Mouse (Mus musculus) CD8-positive naive resting alpha-beta T cell, adult 2 months (primary cell): ENCODE data around the gene Uts2.
"Not testable (repeated sequence)": the region's sequence is repeated elsewhere in the genome, so short reads cannot be mapped to it uniquely, and the experiment has no call there.

Experiments used
- DNase-seq, 2 experiments: peaks; one replicate each; pipeline ENCODE4 v3.0.0; 2022; ENCODE audit warnings: low read depth in 2 of 2, low spot score in 2 of 2

The Uts2 gene

DNA sequence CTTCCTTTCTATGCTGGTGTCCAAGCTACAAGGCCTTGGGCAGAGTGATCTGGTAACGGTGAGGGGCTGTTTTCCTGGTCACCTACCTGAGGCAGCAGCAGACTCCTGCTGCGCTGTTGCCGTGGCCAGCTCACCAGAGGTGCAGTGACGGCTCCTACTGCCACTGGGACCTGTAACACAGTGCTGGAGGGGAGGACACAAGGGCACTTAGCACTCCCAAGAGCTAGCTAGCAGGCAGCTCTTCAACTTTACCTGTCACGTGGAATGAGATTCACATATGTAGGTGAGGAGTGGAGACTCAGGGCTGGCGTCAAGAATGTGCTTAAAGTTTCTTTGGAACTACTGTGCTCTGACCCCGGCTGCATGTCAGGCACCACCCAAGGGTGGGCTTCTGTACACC lies 13.4 kb downstream of the Uts2 start:
- no peak for DNase-seq

DNA sequence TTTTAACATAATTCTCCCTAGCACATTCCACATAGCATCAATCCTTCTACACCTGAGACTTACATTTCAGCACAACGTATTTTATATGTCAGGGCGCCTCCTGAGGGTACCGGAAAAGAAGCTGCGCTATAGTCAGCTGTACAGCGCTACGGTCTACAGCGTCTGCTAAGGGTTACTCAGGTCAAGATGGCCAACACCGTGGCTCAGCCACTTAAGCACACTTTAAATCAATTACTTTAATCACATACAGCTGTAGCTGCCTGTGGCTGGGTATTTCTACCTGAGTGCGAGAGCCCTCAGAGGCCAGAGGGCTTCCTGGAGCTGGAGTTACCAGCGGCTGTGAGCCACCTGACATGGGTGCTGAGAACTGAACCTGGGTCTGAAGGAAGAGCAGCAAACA lies 19.0 kb downstream of the Uts2 start:
- DNase-seq: no peak

DNA sequence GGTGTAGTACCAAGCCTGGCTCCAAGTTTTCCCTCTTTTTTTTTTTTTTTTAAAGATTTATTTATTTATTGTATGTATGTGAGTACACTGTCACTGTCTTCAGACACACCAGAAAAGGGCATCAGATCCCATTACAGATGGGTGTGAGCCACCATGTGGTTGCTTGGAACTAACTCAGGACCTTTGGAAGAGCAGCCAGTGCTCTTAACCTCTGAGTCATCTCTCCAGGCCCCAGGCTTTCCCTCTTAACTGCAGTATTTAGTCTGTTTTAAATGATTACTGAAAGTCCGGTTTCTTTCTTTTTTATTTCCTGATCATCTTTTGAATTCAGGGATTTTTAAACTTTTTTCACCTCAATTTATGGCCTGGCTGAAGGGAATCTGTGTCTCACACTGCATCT lies 20.5 kb downstream of the Uts2 start:
- not testable (repeated sequence) for DNase-seq

DNA sequence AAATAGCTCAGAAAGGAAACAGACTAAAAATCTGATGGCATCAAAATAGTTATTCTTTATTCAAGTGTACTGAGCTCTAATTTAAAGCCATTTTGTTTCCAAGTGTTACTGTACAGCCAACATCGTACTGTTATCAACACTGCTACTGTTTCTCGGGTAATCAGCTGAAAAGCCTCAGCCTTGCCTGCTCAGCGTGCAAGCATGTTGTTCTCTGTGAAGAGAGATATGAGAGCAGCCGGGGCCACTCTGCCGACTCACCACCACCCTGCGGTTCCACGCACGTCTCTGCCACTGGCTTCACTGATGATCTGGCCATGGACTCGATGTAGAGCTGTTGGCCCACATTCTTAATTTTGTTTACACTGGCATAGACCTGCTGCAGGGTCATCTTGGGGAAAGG lies 27.3 kb downstream of the Uts2 start:
- no peak for DNase-seq

DNA sequence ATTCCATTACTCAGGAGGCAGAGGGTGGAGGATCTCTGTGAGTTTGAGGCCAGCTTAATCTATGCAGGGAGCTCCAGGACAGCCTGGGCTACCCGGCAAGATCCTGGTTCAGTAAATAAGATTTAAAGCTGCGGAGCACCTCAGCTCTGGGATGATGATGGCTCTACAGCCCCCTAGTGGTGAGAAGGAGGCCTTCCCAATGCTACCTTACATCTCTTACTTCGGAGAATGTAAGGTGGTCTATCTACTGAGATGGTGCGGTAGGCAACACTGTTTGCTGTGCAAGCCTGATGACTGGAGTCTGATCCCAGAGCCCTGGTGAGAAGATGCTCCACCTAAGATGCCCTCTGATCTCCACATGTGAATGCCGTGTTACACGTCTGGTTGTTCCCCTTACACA lies 30.1 kb downstream of the Uts2 start:
- peak in 1 of 2 experiments; percentile 19 for DNase-seq

DNA sequence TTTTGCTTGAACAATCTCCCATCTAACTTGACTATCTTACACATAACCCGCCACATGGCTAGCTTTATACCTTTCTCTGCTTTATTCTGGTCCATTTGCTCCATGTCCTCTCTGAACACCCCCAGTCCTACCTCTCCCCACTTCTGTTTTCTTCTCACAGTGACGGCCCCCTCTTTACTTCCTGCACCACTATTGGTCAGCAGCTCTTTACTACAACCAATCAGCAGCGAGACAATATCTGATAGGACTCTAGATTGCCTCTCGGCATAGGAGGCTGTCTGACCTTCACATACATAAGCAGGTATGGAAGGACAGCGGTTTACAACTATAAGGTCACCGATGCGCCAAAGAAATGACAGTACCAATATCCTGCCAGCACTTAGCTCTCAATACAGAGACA lies 39.6 kb downstream of the Uts2 start:
- DNase-seq: no peak

DNA sequence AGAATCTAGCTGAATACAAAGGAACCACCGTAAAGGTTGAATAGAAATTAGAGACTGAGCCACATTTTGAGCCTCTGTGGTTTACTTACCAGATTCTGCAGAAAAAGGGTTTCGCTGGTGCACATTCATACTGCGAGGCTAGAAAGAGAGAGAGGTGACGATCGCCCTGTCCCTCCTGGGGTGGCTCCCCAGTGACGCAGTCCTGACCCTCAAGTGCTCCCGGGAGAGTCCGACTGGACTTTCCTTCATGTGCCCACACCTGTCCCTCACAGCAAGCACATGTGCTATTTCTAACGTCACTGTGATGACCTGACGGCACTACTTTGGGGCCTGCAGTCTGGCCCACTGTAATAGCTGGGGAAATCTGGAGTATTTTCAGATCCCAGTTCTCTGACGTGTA lies 40.9 kb downstream of the Uts2 start:
- DNase-seq: no peak

DNA sequence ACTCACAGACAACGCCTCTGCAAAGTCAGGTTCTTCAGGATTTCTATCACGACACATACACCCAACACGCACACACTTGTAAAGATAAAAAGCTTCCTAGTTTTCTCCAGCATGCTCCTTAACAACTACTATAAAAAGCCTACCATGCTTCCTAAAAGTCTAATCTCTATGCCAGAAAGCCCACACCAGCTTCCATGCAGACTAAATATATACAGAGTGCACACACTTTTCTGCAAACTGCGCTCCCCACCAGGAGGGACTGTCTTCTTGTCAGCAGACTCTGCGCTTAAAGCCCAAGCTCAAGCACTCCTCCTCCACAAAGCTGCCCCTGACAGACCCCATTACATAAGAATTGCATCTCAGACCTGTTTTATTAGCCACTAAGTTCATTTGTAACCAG lies 44.6 kb downstream of the Uts2 start:
- no peak for DNase-seq

DNA sequence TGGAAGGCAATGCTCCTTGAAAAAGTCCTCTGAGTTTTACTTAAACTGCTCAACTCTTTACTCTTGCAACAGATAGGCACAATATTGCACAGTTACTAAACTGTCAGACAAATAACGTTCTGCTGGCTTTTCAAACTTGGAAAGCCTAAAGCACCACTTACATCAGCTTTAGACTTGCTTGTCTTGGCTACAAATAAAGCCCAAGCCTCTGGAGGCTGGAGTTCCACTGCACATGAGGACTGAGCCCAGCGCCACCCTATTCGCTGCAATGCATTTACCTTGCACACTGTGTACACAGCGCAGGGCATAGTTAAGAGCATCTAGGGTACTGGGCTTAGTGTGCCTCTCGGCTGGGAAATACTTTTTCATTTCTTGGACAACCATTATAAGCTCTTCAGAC lies 46.4 kb downstream of the Uts2 start:
- no peak for DNase-seq

DNA sequence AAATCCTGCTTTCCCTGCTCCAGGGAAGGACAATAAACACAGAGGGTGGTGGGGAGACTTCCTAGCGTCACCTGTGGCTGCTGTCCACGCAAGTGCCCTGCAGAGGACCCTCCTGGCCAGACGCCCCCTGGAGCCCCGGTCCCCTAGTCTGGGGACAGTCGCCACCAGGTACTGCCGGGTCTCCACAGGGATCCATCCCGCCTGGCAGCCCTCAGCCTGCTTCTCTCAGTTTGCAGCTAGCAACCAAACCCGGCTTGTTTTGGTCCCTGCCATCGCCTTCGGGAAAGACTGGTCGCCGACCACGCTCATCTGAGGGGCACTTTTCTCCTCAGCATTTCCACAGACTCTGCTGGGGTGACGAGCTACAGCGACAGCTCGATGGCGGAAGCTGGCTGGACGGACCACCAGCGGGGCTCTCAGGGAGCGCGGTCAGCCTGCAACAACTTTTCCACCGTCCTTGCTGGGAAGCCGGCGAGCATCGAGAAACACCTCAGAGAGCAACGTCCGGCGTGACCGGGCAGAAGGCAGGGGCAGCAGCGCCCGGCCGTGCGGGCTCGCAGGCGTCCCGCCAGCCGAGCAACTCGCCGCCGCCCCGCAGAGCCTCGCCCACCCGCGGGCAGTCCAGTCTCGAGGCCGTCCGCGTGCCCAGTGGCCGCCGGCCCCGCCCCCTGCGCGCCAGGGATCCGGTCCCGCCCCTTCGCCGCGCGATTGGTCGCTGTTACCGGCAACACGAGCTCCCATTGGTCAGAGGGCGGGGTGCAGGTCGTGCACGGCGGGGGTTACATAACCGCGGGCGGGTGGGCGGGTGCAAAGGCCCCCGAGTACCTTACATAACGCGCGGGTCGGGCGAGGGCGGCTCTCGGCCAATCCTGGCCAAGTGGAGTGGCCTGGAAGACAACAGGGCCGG lies 47.4 kb downstream of the Uts2 start, which contains the start of gene Per3:
TSS of gene Per3 (minus strand) at position 629 of the 907 bp plus-strand sequence.
- DNase-seq: peak; percentile 78 to 81

DNA sequence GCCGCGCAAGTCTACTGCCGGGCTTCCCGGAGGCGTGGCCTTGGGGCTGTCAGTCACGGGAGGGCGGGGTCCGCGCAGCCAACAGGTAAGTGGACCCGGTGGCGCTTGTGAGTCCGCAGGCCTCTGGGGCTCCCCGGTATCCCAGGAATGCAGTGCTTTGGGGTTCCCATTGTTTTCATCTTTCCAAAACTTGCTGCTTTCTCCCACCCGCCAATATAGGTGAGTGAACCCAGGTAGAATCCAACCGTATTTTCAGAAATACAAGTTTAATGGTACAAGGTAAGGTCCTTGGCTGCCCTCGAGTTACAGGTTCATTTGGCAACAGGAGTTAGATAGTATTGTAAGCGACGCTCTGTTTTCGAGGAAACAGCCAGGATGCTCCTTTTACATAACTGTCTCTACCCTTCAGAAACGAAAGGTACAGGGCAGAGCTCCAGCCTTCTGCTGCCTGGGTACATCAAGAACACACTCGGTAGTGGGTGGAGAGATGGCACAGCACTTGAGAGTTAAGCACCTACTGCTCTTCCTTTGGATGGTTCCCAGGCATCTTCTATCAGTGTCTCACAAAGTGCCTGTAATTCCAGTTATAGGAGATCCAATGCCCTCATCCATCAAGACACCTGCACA lies 48.2 kb downstream of the Uts2 start:
- no peak for DNase-seq

DNA sequence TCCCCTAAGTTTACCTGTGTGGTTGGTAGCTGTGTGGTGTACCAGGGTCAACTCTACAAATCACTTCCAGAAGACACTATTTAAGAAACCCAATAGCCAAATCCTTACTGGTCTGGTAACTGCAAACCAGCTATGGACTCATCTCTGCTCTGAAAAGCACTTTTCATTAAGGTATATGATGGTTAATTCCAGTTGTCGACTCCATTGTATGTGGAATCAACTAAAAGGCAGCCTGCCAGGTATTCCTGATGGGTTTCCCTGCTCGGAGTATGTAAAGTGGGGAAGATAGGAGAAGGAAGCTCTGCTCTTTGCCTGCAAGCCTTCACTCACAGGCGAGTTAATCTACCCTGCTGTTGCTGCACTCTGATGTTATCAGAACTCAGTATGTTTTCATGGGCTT lies 49.6 kb downstream of the Uts2 start:
- no peak for DNase-seq

DNA sequence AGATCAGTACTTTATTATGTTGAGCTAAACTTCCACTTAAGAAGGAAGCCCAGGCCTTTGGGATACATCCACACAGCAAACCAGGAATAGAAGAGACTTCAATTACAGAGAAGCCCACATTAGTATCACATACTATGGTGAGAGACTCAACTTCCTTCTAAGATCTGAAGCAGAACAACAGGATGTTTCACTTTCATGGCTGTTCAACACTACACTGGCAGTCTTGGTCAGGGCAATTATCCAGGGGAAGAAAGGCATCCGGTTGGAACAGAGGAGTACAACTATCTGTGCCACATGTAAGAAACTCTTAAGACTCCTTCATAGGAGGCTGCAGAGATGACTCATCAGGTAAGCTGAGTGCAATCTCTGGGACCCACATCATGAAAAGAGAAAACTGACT lies 54.3 kb downstream of the Uts2 start:
- no peak for DNase-seq
